Mouse (Mus musculus) olfactory bulb, adult 2 months (tissue): ENCODE data around the gene Cisd1.

Source experiments
- CTCF ChIP-seq: fragments of 200-500 bp; IDR thresholded peaks from 2 replicates; pipeline ENCODE4 v1.5.1; 2012; ENCODE audit warnings: low read depth, mild to moderate bottlenecking, low read length, moderate library complexity; ENCODE audit not compliant: insufficient read depth
- POLR2A ChIP-seq: fragments of 200-500 bp; IDR thresholded peaks from 2 replicates; pipeline ENCODE4 v1.6.1; 2012; ENCODE audit warnings: mild to moderate bottlenecking, low read depth, low read length, moderate library complexity; ENCODE audit not compliant: insufficient read depth

DNA sequence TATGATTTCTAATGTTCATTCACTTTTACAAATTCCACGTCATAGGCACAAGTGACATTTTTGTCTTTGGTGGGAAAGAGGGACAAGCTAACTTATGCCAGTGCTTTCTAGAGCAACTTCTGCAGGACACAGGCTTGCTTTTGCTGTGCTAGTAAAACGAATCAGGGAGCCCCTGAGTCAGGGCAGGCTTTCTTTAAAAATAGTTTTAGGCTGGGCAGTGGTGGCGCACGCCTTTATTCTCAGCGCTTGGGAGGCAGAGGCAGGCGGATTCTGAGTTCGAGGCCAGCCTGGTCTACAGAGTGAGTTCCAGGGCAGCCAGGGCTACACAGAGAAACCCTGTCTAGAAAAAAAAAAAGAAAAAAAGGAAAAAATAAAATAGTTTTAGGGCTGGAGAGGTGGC is 12.8 kb downstream of the Cisd1 start:
- TF ChIP-seq POLR2A = no peak
- TF ChIP-seq CTCF = no peak
